Mouse (Mus musculus): ENCODE data around the gene Gm13199. TPM values are rescaled to one million over a fixed set of nuclear protein-coding genes. Genes with fewer than 3 reads are reported as not detected.

The Gm13199 gene
- polyA plus RNA-seq, 1 experiment, result 1.3 TPM

DNA sequence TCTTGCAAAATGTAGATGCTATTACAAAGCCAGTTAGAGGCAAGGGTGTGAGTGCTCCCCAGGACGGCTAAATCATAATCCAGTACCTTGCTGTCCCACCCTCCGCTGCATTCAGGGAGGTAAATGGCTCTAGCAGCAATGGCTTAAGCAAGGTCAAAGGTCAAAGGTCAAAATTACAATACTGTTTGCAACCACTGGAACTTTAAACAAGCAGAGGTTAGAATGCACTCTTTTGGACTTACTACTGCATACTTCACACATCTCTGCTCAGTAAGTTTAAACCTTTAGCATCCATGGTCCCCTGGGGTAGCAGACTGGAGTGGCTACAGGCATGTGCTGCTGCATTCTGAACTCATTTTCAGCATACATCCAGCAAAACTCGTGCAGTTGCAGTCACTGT, 14.7 kb upstream of the Gm13199 start:
- no peak overlapping the region for H3K4me3 ChIP-seq (replicated peaks; ENCODE audit: extremely low read depth, low read depth, low read length)
- TF ChIP-seq POLR2A (IDR thresholded peaks at IDR 0.05; ENCODE audit: borderline replicate concordance, extremely low read depth, low read depth, low read length), result no peak
- TF ChIP-seq CTCF (IDR thresholded peaks at IDR 0.05; ENCODE audit: insufficient read depth, low read length), result no peak
- DNase-seq, result no peak
- WGBS, result 77% methylated on average over 3 of the region's 3 CpGs
- H3K4me1 ChIP-seq (ENCODE audit: control insufficient read depth, insufficient read depth, low read length), result no peaks in the 10 kb centered on the region

- Histone ChIP-seq H3K4me1 (ENCODE audit: control insufficient read depth, insufficient read depth, low read length) (no peaks in the 10 kb centered on the region), H3K4me3 (replicated peaks; ENCODE audit: extremely low read depth, low read depth, low read length) (no peak overlapping the region)
- WGBS, result 93% methylated on average over 5 of the region's 5 CpGs
- DNase-seq, result no peak
- TF ChIP-seq CTCF (IDR thresholded peaks at IDR 0.05; ENCODE audit: insufficient read depth, low read length) (no peak), POLR2A (IDR thresholded peaks at IDR 0.05; ENCODE audit: borderline replicate concordance, extremely low read depth, low read depth, low read length) (no peak)
These were observed 7.0 kb upstream of the Gm13199 start for GRCm38 (mm10) chr2:5869746-5870145.

DNA sequence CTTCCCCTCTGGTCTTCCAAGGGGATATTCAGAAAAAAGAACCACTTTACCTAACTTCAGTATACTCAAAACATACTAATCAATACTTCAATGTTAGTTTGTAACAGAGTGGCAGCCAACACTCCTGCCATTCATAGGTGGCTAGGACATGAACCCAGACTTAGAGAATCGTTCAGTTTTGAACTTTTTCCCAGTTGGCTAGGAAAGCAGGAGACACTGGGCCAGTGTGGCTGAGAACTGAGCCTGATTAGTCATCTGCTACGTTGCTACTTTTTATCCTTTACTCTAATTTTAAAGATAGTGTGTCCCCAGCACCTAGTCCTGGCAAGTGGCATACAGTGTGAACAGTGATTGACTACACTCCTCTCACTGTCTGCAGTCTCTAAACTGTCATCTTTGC, 4.9 kb upstream of the Gm13199 start:
- Histone ChIP-seq H3K4me3 (replicated peaks; ENCODE audit: extremely low read depth, low read depth, low read length) (no peak overlapping the region), H3K4me1 (ENCODE audit: control insufficient read depth, insufficient read depth, low read length) (no peaks in the 10 kb centered on the region)
- no peak for DNase-seq
- WGBS, result 72% methylated on average over 2 of the region's 2 CpGs
- TF ChIP-seq POLR2A (IDR thresholded peaks at IDR 0.05; ENCODE audit: borderline replicate concordance, extremely low read depth, low read depth, low read length) (no peak), CTCF (IDR thresholded peaks at IDR 0.05; ENCODE audit: insufficient read depth, low read length) (no peak)

GRCm38 (mm10) chr2:5851866-5852265, 10.9 kb downstream of the Gm13199 start:
- no peak for TF ChIP-seq POLR2A (IDR thresholded peaks at IDR 0.05; ENCODE audit: borderline replicate concordance, extremely low read depth, low read depth, low read length)
- TF ChIP-seq CTCF (IDR thresholded peaks at IDR 0.05; ENCODE audit: insufficient read depth, low read length), result no peak
- DNase-seq, result no peak
- WGBS, result 72% methylated on average over 5 of the region's 5 CpGs
- Histone ChIP-seq H3K4me1 (ENCODE audit: control insufficient read depth, insufficient read depth, low read length) (0 out of 2 replicates have a peak, but pooled peaks cover 2% of the 10 kb centered on the region), H3K4me3 (replicated peaks; ENCODE audit: extremely low read depth, low read depth, low read length) (no peak overlapping the region)

DNA sequence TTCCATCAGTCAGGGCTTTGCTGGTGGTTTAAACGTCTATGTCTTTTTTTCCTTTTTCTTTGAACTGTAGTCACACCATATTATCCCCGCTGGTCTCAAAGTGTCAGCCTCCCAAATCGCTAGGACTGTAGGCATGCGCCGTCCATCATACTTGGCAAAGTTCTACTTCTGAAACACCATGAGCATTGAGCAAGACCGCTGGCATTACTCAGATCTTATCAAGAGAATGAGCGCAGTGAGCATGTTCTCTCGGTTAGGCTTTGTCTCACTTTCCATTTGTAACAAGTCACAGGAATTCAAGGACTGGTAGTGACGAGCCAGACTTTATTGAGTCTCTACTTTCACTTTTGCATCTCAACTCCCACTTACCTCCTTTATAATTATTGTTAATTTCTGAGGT, 11.6 kb downstream of the Gm13199 start:
- no peak for DNase-seq
- TF ChIP-seq CTCF (IDR thresholded peaks at IDR 0.05; ENCODE audit: insufficient read depth, low read length) (no peak), POLR2A (IDR thresholded peaks at IDR 0.05; ENCODE audit: borderline replicate concordance, extremely low read depth, low read depth, low read length) (no peak)
- WGBS, result 79% methylated on average over 9 of the region's 9 CpGs

DNA sequence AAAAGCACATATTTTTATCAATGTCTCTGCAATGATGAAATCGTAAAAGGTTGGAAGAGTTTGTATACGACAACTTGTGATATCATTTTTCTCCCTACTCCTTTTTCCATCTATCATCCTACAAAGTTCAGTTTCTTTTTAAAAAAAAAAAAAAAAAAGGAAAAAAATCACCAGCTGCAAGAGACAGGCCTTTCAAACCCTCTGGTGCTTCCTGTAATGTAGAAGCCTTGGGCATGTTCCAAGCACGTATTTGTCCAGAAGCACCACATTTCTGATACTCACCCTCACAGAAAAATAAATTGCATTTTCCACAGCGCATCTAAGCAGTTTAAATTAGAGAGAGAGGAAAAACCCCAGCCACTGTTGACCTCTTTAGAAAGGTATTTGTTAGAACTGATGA, 16.9 kb downstream of the Gm13199 start:
- H3K4me3 ChIP-seq (replicated peaks; ENCODE audit: extremely low read depth, low read depth, low read length), result peak overlapping the region; percentile 100

More for the DNA sequence above, 11.6 kb downstream of the Gm13199 start:
- no peak overlapping the region for H3K4me3 ChIP-seq (replicated peaks; ENCODE audit: extremely low read depth, low read depth, low read length)
- H3K4me1 ChIP-seq (ENCODE audit: control insufficient read depth, insufficient read depth, low read length), result 0 out of 2 replicates have a peak, but pooled peaks cover 2% of the 10 kb centered on the region

GRCm38 (mm10) chr2:5844873-5845631, 17.7 kb downstream of the Gm13199 start, which contains the start of the genes Nudt5 and Cdc123:
Gene Nudt5 (plus strand): TSS chr2:5845019.
Gene Cdc123 (minus strand): TSS chr2:5845164.
- TF ChIP-seq POLR2A (IDR thresholded peaks at IDR 0.05; ENCODE audit: borderline replicate concordance, extremely low read depth, low read depth, low read length), result peak; percentile 65; the same call in 1 of the 2 replicates
- peak; percentile 80 for TF ChIP-seq CTCF (IDR thresholded peaks at IDR 0.05; ENCODE audit: insufficient read depth, low read length)
- WGBS, result under 1% methylated on average over 53 of the region's 53 CpGs
- peak; percentile 86 for DNase-seq
- Histone ChIP-seq H3K4me3 (replicated peaks; ENCODE audit: extremely low read depth, low read depth, low read length) (peak within 1 kb of the TSS; percentile 100), H3K4me1 (ENCODE audit: control insufficient read depth, insufficient read depth, low read length) (no peaks in the 10 kb centered on the region)

More for the DNA sequence above, 16.9 kb downstream of the Gm13199 start:
- no peaks in the 10 kb centered on the region for H3K4me1 ChIP-seq (ENCODE audit: control insufficient read depth, insufficient read depth, low read length)
- 11% methylated on average over 4 of the region's 4 CpGs for WGBS
- TF ChIP-seq POLR2A (IDR thresholded peaks at IDR 0.05; ENCODE audit: borderline replicate concordance, extremely low read depth, low read depth, low read length) (no peak), CTCF (IDR thresholded peaks at IDR 0.05; ENCODE audit: insufficient read depth, low read length) (no peak)
- DNase-seq, result no peak

- no peak for TF ChIP-seq CTCF (IDR thresholded peaks at IDR 0.05; ENCODE audit: insufficient read depth, low read length)
- no peak for TF ChIP-seq POLR2A (IDR thresholded peaks at IDR 0.05; ENCODE audit: borderline replicate concordance, extremely low read depth, low read depth, low read length)
- Histone ChIP-seq H3K4me3 (replicated peaks; ENCODE audit: extremely low read depth, low read depth, low read length) (peak overlapping the region; percentile 100), H3K4me1 (ENCODE audit: control insufficient read depth, insufficient read depth, low read length) (no peaks in the 10 kb centered on the region)
- no peak for DNase-seq
- 3% methylated on average over 23 of the region's 23 CpGs for WGBS
These were observed 18.4 kb downstream of the Gm13199 start for GRCm38 (mm10) chr2:5844181-5844872.

- DNase-seq, result no peak
- no peaks in the 10 kb centered on the region for H3K4me1 ChIP-seq (ENCODE audit: control insufficient read depth, insufficient read depth, low read length)
- H3K4me3 ChIP-seq (replicated peaks; ENCODE audit: extremely low read depth, low read depth, low read length), result no peak overlapping the region
- TF ChIP-seq POLR2A (IDR thresholded peaks at IDR 0.05; ENCODE audit: borderline replicate concordance, extremely low read depth, low read depth, low read length) (no peak), CTCF (IDR thresholded peaks at IDR 0.05; ENCODE audit: insufficient read depth, low read length) (no peak)
- WGBS, result 94% methylated on average over 11 of the region's 11 CpGs
These were observed 21.9 kb downstream of the Gm13199 start for GRCm38 (mm10) chr2:5840815-5841214.

Measured in lung, adult 2 months (tissue).